Mouse (Mus musculus) olfactory bulb, adult 2 months (tissue): ENCODE measurements at regions not wholly inside any gene's neighbourhood (a gene's known extent, or its start where the extent isn't known, plus 50 kb on each side); places are given as distances from the start of the nearest gene placed in this dataset.

ENCODE experiments used
- CTCF ChIP-seq: fragments of 200-500 bp; IDR thresholded peaks from 2 replicates; pipeline ENCODE4 v1.5.1; 2012; ENCODE audit warnings: low read depth, mild to moderate bottlenecking, low read length, moderate library complexity; ENCODE audit not compliant: insufficient read depth
- POLR2A ChIP-seq: fragments of 200-500 bp; IDR thresholded peaks from 2 replicates; pipeline ENCODE4 v1.6.1; 2012; ENCODE audit warnings: mild to moderate bottlenecking, low read depth, low read length, moderate library complexity; ENCODE audit not compliant: insufficient read depth

- TF ChIP-seq CTCF = no peak
- TF ChIP-seq POLR2A = no peak
Observed at GRCm38 (mm10) chr9:43929312-43930036, 113.7 kb upstream of the Thy1 start.
